Mouse (Mus musculus): ENCODE measurements around the gene Myo16. TPM values are rescaled to one million over a fixed set of nuclear protein-coding genes. Genes with fewer than 3 reads are reported as not detected.

Gene Myo16
- polyA plus RNA-seq, 1 experiment = 0.08 TPM

DNA sequence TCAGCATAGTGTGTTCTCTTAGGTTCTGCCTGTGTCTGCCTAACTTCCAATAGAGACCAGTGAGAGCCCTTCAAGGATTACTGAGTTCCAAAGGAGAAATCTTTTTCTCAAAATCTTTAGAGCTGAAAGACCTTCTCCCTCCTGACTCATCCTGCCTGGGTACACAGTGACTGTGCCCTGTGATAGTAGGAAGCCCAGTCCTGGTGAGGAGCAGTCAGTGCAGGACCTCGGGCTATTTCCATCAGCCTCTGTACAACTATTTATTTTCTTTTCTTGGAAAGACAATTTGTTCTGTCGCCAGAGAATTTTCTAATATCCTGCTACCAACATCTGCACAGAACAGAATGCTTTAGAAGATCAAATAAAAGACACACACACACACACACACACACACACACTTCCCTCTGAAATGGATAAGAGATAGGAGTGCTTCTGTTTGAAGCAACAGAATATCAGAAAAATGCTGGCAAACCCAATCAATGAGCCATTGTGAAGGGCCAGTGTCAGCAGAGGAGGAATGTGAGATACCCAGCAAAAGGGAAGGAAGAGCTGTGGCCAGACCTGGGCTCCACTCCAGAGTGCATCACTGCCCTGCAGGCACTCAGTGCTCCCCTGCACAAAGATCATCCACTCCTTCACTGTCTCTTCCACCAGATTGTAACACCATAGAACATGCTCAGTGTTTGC lies 518.3 kb downstream of the Myo16 start:
- no peak for DNase-seq
- TF ChIP-seq POLR2A (IDR thresholded peaks at IDR 0.05; ENCODE audit: low read depth, low read length) (no peak), CTCF (conservative IDR thresholded peaks at IDR 0.05; ENCODE audit: insufficient read depth, insufficient read length, low read depth, low read length) (no peak)
- Histone ChIP-seq H3K36me3 (ENCODE audit: control insufficient read depth, insufficient read depth, low read length) (no peaks in the 10 kb centered on the region), H3K4me1 (ENCODE audit: control insufficient read depth, insufficient read depth, low read length) (no peaks in the 10 kb centered on the region), H3K27me3 (replicated peaks; ENCODE audit: control insufficient read depth, insufficient read depth, low read length) (no peaks in the 10 kb centered on the region), H3K4me3 (ENCODE audit: insufficient read depth, low read depth, low read length) (no peak overlapping the region), H3K27ac (ENCODE audit: insufficient read depth, low read depth, low read length) (no peak overlapping the region)
- 48% methylated on average over 2 of the region's 2 CpGs for WGBS

DNA sequence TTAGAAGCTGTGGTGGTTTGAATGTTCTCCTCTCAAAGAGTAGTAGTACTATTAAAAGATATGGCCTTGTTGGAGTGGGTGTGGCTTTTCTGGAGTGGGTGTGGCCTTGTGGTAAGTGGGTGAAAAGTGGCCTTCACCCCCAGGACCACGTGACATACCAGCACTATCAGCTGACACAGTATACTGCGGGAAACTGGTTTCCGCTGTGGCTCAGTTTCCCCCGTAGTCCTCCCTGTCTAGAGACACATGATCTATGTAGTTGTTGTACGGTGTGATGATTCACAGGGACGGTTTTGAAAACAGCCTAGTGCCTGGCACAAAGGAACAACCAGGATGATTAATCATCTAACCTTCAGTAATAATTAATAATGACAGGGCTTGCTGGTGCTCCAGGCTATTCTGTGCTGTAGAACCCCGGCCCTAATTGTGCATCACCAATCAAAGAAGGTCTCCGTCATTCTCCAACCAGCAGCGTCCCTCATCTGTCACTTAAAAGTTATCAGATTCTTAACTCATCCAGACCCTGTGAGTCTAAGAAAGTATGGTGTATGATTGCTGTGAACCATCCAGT lies 524.2 kb downstream of the Myo16 start:
- Histone ChIP-seq H3K27ac (ENCODE audit: insufficient read depth, low read depth, low read length) (no peak overlapping the region), H3K27me3 (replicated peaks; ENCODE audit: control insufficient read depth, insufficient read depth, low read length) (no peaks in the 10 kb centered on the region), H3K36me3 (ENCODE audit: control insufficient read depth, insufficient read depth, low read length) (no peaks in the 10 kb centered on the region), H3K4me1 (ENCODE audit: control insufficient read depth, insufficient read depth, low read length) (no peaks in the 10 kb centered on the region), H3K4me3 (ENCODE audit: insufficient read depth, low read depth, low read length) (no peak overlapping the region)
- TF ChIP-seq POLR2A (IDR thresholded peaks at IDR 0.05; ENCODE audit: low read depth, low read length) (no peak), CTCF (conservative IDR thresholded peaks at IDR 0.05; ENCODE audit: insufficient read depth, insufficient read length, low read depth, low read length) (no peak)
- DNase-seq = no peak
- 69% methylated on average over 9 of the region's 9 CpGs for WGBS

GRCm38 (mm10) chr8:10681926-10682325 lies 528.2 kb downstream of the Myo16 start:
- Histone ChIP-seq H3K4me1 (ENCODE audit: control insufficient read depth, insufficient read depth, low read length) (no peaks in the 10 kb centered on the region), H3K27ac (ENCODE audit: insufficient read depth, low read depth, low read length) (no peak overlapping the region), H3K27me3 (replicated peaks; ENCODE audit: control insufficient read depth, insufficient read depth, low read length) (no peaks in the 10 kb centered on the region), H3K4me3 (ENCODE audit: insufficient read depth, low read depth, low read length) (no peak overlapping the region), H3K36me3 (ENCODE audit: control insufficient read depth, insufficient read depth, low read length) (no peaks in the 10 kb centered on the region)
- TF ChIP-seq CTCF (conservative IDR thresholded peaks at IDR 0.05; ENCODE audit: insufficient read depth, insufficient read length, low read depth, low read length) (no peak), POLR2A (IDR thresholded peaks at IDR 0.05; ENCODE audit: low read depth, low read length) (no peak)
- 75% methylated on average over 7 of the region's 7 CpGs for WGBS
- DNase-seq = no peak

GRCm38 (mm10) chr8:10683088-10683487 lies 529.4 kb downstream of the Myo16 start:
- DNase-seq = no peak
- no peaks in the 10 kb centered on the region for H3K4me1 ChIP-seq (ENCODE audit: control insufficient read depth, insufficient read depth, low read length)
- no peak overlapping the region for H3K4me3 ChIP-seq (ENCODE audit: insufficient read depth, low read depth, low read length)
- WGBS = 82% methylated on average over 8 of the region's 8 CpGs
- TF ChIP-seq CTCF (conservative IDR thresholded peaks at IDR 0.05; ENCODE audit: insufficient read depth, insufficient read length, low read depth, low read length) = no peak
- TF ChIP-seq POLR2A (IDR thresholded peaks at IDR 0.05; ENCODE audit: low read depth, low read length) = no peak
- H3K27me3 ChIP-seq (replicated peaks; ENCODE audit: control insufficient read depth, insufficient read depth, low read length) = no peaks in the 10 kb centered on the region
- no peaks in the 10 kb centered on the region for H3K36me3 ChIP-seq (ENCODE audit: control insufficient read depth, insufficient read depth, low read length)
- no peak overlapping the region for H3K27ac ChIP-seq (ENCODE audit: insufficient read depth, low read depth, low read length)

Other genes starting within 250 kb of the Myo16 start
- 2.0 and 2.2 TPM in 2 replicates for gene Lig4, start 176.2 kb upstream of the Myo16 start, polyA plus RNA-seq (2012; rRNA removed)
- gene Abhd13, start 176.2 kb upstream of the Myo16 start, polyA plus RNA-seq (2012; rRNA removed) = 5.3 and 6.3 TPM in 2 replicates
- gene Tnfsf13b, start 147.4 kb upstream of the Myo16 start, polyA plus RNA-seq (2012; rRNA removed) = 2.0 and 2.4 TPM in 2 replicates

Data from kidney, adult 2 months (tissue).